Mouse (Mus musculus): ENCODE measurements around the gene Tapt1.

DNA sequence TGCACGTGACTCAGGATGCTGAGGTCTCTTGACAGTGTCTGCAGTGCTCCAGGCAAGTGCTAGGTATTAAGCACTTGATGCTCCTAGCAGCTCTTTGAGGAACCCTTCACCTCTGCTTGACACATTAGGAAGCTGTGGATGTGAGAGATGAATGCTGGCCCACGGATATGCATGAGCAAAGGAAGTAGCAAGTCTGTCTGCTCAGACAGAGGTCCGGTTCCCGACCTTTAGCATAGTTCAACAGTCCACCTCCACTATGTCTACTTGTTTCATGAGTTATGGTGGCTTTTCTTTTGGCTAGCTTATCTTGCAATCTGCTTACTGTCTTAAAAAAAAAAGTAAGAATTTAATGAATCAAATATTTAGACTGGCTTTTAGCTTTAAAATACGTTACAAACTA is 19.8 kb downstream of the Tapt1 start:
- no peak for TF ChIP-seq TAL1 (IDR thresholded peaks at IDR 0.05; ENCODE audit: low read length)
- no peak for TF ChIP-seq GATA1 (IDR thresholded peaks at IDR 0.05; ENCODE audit: low read length)

Measured in erythroblast, embryonic 14.5 days (primary cell).